Mouse (Mus musculus) right cerebral cortex, adult 18-20 months (tissue): ENCODE measurements around the gene Celf1.
"Not testable (repeated sequence)": the region's sequence is repeated elsewhere in the genome, so short reads cannot be mapped to it uniquely, and the experiment has no call there.

Experiments
- DNase-seq: peaks from one replicate; pipeline ENCODE4 v3.0.0; 2022; ENCODE audit warnings: mixed read lengths

The Celf1 gene

DNA sequence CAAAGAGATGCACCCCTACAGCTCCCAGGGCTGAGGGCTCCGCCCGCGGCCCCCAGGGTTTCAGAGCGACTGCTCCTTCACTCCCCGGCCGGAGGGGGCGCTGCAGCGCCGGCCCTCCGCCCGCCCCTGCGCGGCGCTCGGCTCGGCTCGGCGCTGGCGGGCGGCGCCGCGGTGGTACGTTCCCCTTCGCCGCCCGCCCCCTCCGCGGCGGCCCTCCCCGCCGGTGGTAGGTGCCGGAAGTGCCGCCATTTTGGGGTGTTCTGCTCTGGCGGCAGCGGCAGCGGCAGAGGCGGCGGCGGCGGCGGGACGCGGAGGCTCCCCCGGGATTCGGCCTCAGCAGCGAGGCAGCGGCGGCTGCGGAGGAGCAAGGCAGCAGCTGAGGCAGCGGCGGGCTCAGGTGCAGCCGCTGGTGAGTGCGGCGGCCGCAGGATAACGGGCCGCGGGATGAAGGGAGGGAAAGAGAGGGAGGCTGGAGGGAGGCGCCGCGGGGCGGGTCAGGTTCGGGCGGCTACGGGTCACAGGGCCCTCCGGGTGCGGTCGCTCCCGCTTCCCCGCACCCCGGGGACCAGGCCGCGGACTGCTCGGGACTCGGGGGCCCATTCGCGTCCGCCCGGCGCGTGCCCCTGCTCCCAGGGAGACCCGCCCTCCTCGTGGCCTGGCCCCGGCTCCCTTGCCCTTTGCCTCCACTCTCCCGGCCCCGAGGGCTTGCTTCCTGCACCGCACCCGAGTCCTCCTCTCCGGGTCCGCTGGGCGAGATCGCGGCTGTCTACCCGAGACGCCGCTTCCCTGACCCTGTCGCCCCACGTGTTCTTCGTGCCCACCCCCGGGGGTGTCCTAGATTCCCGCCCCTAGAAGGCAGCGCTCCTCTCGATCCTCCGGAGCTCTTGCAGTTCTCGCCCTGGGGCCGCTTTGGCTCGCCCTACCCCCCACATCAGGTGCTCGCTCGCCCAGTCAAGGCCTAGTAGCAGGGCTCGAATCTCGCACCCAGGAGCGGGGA is at the start of gene Celf1:
TSS of gene Celf1 (plus strand) at position 150 of the 997 bp plus-strand sequence.
- DNase-seq: peak; percentile 89

DNA sequence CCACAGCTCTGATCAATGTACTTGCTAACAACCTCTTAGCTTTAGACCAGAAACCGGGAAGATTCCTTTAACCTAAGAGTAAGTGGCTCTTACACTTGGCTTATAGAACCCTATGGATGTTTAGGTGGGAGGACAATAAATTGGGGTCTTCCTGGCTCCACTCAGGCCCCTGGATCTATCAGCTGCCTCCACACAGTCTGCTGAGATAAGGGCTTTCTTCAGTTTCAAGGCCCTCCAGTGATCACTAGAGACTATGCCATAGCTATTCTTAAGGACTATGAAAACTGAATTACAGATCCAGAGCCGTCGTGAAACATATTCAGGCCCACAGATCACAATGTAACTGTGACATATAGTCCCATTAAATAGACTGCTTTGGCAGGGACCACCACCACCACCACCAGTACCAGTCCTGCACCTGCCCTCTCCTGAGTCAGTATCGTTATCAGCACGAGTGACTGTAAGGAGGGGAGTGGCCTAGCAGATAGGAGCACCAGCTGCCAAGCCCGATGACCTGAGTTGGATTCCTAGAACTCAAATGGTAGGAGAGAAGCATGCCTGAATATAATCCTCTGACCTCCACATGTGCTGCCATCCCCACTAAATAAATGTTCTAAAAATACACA is 46.4 kb upstream of the Celf1 start:
- DNase-seq: no peak

DNA sequence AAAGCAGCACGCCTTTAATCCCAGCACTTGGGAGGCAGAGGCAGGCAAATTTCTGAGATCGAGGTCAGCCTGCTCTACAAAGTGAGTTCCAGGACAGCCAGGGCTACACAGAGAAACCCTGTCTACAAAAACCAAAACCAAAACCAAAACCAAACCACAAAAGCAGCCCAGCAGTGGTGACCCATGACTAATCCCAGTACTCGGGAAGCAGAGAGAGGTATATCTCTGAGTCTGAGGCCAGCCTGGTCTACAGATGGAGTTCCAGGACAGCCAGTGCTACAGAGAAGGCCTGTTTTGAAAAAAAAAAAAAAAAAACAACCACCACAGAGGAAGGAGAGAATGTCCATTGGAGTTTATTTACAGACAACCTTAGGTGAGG is 45.9 kb upstream of the Celf1 start:
- DNase-seq: not testable (repeated sequence)

DNA sequence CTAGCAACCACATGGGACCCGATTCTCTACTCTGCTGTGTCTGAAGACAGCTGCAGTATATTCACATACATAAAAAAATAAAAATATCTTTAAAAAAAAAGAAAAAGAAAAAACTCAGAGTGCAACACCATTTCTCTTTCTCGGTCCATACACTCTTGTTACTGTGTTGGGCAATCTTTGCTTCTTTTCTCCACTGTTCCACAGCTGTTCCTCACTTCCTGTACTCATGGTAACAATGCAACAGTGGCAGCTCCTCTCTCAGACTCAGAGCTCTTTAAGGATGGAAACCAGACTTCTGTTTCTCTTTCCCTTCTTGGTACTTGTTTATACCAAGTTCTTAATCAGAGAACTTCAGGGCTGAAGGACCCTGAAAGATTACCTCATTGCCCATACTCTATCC is 36.8 kb upstream of the Celf1 start:
- no peak for DNase-seq

DNA sequence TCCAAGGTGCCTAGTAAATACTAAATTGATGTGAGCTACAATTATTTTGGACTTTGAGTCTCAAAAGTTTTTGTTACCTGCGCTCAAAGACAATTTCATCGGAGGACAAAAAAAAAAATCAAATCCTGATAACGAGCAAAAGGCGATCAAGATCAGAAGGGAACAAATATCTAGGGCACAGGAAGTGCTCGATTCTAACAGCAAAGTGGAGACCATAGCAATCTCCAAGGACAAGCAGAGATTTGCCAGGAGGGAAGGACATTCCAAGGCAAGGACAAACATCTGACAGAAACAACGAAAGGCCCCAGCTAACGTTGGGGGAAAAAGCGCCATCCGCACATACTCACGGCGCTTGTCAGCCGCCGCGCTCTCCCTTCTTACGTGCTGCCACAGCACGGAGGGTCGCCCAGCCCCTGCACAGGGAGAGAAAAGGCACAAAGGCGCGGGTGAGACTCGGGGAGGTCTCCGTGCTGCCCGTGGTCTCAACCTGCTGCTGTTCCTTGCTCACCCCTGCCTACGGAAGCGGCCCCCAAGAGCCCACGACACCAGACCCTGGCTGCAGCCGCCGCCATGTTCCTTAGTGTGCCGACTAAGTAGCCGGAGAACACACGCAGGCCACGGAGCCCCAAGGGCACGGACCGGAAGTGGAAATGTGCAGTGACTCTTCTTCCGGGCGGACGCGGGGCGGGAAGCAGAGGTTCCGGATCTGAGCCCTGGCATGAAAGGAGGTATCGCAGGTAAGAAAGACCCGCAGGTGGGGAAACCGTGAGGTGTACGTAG is 35.9 kb upstream of the Celf1 start, which contains the start of the genes Kbtbd4 and Ndufs3:
TSS of gene Kbtbd4 (plus strand) at position 665 of the 780 bp plus-strand sequence.
TSS of gene Ndufs3 (minus strand) at position 752 of the 780 bp plus-strand sequence.
- peak; percentile 89 for DNase-seq

DNA sequence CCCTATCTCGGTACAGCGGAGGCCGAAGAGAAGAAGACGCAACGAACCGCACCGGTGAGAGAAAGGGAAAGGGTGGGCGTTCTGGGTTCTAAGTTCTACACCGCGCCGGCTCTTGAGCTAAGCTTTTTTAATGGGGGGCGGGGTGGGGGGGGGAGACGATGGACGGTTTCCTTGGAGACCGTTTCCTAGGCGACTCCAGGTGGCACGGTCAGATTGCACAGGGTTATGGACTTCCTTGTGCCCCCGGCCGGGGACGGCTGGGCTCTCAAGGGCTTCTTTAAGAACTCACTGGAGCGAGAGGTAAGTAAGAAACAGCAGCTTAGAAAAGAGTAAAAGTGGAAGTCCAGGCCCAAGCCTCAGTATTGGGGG is 35.3 kb upstream of the Celf1 start:
- DNase-seq: no peak

DNA sequence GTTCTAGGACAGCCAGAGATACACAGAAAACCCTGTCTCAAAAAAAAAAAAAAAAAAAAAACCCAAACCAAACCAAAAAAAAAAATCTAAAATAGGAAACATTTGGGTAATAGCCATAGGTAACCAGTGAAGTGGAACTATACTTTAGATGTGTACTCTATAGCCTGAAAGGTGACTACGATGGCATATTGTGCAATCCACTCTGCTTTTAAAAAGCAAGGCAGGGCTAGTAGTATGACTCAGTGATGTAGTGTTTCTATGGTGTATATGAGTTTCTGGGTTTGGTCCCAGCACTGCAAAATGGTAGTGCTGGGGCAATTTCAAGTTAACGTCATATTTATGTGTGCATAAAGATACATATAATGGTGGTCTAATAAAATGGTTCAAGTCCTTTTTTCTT is 33.5 kb upstream of the Celf1 start:
- DNase-seq: no peak

DNA sequence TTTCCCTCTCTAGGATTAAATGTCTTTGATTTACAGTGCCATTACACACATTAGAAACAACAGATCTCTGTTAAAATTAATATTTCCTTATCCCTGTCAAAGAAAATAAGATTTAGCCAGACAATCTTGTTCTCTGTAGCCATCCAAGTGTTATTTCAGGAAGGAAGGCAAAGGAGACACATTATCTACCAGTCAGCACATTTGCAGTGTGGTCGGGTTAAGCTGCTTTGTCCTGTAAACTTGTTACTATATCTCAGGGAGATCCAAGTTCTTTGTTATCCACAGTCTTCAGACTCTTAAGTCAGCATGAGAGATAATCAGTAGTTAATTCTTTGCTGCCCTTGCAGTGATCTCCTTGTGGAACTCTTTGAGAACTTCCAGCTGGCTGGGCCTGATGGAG is 29.3 kb upstream of the Celf1 start:
- DNase-seq: no peak

DNA sequence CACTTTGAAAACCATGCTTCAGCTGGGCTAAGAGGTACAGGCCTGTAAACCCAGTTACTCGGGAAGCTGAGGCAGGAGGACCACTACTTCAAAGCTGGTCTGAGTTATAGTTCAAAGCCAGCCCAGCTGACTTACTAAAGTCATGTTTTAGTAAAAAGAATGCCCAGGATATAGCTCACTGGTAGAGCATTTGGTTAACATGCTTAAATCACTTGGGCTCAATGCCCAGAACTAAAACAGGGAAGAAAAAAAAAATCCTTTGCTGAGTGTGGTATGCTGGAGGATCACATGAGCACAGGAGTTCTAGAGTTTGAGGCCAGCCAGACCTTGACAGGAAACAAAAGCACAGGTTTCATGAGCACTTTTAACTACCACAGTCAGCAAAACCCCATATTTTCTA is 28.5 kb upstream of the Celf1 start:
- no peak for DNase-seq

DNA sequence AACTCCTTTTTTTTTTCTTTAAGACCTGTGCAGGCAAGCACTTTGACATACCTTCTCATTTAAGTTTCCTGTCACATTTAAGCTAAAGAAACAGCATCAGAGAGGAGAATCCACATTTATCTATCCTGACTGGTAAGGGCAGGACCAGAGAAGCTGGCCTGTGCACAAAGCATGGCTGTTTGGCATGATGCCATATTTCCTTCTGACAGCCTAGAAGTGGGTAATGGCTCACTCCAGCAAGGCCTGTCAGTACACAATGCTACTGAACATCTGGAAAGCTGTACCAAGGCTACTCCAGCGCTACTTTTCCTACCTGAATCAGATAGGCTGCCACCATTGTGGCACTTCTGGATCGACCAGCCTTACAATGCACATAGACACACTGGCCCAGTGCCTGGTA is 26.5 kb upstream of the Celf1 start:
- DNase-seq: no peak

DNA sequence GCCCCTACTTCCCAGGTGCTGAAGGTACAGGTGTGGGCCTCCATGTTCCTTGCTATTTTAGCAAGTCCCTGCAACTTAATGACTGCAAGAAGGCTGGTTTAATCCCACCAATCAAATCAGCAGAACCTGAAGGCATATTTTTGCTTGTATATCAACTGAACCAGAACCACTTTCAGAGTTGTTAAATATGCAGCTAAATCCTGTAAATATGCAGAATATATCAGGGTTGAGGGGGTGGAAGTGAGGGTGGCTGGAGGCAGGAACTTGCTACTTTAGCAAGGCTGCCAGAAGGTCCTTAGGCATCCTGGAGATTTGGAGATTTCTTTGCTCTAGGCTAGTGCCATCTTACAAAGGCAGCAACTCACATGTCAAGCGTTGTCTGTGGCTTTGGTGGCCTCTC is 24.7 kb upstream of the Celf1 start:
- no peak for DNase-seq

DNA sequence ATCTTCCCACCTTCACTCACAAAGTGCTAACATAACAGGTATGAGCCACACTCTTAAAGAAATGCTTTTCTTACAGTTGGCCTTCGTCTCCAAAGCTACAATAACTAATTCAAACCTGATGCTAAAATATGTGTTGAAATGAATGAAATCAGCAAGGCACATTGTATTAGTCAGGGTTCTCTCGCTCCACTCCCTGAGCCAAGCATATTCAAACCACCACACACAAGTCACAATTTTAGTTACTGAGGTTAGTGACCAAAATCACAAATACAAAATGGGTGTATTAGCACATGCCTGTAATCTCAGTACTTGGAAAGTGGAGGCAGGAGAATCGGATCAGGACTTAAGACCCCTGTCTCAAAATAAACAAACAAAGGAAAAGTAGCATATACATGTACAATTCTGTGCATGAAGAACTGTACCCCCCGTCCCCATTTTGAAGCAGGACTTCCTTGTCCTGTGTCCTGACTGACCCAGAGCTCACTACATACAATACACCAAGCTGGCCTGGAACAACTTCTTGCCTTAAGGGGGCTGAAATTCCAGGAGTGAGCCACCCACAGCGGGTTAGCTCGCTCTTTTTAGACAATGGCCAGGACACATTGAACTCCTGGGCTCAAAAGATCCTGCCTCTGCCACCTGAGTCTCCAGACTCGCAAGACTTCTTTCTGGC is 23.5 kb upstream of the Celf1 start:
- no peak for DNase-seq

DNA sequence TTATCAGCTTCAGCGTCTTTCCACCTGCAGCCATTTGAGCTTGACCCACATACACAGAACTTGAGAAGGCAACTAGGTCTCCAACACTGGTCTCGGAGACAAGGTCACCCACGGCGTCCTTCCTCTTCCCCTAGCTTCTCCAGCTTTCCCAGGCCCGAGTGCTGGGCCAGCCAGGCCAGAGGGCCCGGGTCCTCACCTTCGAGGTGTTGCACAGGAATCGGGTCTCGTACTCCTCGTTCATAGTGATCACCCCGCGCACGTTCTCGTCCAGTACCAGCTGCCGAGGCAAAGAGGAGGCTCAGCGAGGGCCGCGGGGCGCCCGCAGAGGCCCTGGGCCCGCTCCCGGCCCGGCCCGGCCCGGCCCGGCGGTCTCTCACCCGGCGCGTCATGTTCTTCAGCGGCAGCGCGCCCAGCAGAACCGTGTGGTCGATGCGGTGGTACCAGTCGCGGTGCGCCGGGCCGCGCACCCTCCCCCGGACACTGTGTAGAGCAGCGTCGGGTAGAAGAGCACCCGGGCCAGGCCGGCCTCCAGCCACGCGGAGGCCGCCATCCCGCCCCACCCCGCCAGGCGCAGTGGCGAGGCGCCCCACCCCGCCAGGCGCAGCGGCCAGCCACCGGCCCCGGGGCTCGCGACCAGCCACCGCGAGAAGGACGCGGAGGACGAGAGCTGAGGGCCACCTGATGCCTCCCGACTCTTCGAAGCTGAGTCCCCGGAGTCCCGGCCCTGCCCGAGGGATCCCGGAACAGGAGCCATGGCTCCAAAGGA is 22.8 kb upstream of the Celf1 start:
- DNase-seq: peak; percentile 55

DNA sequence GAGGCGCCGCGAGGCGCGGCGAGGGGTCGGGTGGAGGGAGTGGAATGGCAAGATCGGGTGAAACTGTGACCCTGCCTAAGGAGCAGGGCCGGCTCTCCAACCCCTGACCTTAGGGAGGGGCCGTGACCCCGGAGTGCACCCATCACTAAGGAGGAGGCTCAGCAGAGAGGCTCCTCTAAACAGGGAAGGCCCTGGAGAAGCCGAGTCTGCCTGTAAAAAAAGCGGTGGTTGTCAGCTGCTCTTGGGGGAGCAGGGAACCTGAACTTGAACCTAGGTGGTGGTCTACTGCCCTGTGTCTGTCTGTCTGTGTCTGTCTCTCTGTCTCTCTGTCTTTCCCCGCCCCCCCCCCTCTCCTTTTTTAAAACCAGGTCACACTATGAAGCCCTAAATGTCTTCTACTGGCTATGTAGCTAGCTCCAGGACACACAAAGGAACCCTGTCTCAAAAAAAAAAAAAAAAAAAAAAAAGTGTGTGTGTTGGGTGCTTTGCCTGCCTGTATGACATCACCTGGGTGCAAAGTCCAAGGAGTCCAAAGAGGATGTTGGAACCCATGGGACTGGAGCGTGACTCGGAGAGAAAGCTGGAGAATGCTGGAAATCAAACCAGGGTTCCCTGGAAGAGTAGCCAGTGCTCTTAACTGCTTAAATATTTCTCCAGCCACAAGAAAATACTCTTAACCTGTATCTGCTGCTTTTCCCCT is 22.0 kb upstream of the Celf1 start:
- DNase-seq: no peak

DNA sequence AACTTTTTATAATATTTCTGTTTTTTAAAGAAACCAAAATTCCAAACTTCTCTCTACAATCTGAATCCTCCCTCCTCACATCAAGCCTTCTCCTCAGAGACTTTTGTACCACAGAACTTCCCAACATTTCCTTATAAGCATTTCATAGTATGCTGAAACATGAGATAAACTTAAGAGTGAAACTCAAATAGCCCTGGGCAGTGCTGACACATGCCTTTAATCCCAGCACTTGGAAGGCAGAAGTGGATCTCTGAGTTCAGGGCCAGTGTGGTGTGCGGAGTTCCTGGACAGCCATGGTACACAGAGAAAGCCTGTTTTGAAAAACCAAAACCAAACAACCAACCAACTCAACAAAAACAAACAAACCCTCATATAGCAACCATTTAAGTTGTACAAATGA is 19.0 kb upstream of the Celf1 start:
- no peak for DNase-seq

DNA sequence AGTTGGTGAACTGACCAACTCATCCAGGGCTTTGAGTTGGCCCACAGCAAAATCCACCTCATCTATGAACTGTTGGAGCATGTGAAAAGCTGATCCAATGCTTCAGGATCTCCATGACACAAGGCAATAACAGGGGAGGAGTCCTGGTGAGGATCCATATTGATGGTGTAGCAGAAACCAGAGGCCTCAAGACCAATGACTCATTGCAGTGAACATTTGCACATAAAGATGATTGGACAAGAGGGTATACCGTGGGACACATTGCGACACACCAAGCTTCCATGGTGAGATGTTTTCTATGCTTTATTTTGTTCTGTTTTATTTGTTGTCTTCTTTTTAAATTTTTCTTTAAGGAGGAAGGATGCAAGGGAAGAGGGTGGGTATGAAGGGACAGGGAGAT is 17.5 kb upstream of the Celf1 start:
- DNase-seq: no peak

DNA sequence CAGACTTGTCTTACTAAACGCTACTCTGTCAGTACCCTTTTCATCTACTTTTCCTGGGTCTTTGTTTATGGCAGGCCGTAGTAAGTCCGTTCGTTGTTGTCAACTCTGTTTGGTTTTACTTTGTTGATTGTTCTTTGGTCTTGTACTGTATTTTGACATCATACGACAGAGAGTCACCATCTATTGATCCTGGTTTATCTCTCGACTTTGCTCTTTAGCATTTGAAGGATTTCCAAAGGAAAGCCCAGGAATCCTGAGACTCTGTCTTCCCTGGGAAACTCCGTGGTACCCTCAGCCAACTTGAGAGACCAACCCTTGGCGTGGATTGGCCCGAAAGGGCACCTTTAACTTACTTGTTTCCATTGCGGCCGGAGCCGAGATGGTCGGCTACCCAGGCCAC is 11.6 kb upstream of the Celf1 start:
- DNase-seq: no peak

DNA sequence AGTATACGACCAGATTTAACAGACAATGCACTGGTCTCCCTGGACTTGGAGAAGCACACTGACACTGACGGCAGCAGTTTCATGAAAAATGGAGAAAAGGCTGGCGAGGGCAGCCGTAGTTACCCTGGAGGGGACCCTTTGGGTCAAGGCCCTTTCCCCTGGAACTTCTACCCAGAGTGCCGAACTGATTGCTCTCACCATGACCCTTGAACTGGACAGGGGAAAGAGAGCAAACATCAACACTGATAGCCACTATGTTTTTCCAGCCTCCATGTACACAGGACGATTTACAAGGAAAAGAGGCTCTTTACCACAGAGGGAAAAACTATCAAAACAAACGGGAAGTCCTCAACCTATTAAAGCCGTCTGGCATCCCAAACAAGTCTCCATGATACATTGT is 8.4 kb upstream of the Celf1 start:
- no peak for DNase-seq

DNA sequence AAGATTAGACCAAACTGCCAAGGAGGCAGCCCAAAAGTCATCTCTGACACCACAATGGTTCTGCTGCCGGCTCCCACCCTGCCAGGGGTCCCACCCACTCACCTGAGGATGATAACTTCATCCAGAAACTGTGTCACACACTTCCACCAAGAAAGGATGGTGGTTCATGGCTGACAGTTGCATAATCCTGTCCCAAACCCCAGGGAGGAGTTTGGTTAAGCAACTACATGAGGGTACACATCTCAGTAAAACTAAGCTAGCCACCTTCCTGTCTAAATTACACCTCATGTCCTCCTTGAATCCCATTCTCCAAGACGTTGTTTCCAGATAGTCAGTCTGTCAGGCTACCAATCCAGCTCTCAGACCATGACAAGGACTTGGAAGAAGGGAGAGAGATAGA is 7.9 kb upstream of the Celf1 start:
- DNase-seq: no peak

DNA sequence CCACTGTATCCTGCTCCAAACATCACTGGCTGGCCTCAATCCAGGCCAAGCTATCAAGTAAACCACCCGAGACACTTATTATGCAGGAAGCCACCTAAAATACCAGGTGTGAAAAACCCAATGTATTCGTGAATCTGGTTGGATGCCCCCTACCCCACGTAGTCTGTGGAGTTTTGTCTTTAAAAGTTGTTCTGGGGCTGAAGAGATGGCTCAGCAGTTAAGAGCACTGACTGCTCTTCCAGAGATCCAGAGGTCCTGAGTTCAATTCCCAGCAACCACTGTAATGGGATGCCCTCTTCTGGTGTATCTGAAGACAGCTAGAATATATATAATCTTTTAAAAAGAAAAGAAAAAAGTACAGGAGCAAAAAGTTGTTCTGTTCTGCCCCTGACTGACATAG is 1.8 kb upstream of the Celf1 start:
- no peak for DNase-seq

DNA sequence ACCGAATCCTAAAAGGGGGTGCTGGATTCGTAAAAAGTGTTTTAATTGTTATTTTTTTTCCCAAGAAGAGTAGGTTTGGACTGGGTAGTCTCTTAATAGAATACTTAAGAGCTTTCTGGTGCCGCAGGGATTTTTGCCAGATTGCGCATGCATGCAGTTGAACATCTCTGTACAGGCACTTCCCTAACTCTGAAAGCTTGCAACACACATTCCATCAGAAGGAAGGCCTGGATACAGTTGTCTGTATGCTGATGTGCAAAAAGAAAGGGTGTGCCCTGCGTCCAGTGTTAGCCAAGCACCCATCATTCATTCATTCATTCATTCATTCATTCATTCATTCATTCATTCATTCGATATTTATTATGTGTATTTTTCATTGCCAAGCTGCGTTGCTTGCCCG is 432 bp upstream of the Celf1 start:
- no peak for DNase-seq
